In the genomic region with DNA sequence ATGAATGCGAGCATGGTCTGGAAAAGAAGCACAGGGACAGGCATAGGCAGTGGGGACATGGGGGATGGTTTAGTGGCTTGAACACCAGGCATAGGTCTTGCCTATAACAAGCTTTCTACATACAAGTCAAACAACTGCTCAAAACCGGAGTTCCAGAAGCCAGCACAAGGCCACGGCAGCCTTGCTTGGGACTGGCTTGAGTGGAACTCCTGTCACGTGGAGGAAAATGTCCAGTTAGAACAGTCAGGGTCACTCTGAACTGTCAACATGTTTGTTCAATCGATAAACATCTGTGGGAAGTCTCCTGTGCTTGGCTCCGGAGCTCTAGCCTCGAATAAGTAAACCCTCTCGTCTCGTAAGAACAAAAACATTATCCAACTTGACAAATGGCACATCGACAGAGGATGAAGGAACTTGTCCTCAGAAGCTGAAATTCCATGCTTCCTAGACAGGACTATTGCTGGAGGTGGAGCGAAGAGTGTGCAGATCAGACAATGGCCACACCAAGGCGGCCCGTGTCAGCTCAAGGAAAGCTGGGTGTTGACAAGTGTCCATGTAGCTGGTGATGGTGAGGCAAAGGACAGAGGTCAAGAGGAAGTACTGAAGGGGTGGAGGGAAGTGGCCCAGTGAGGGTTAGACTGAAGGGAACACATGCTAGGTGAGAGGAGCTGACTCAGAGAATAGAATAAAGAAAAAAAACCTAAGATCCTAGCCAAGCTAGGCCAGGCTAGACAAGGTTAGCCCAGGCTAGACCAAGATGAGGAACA, we compare ENCODE assay signal across 23 mouse cellular contexts. TPM values are rescaled to one million over a fixed set of nuclear protein-coding genes. Genes with fewer than 3 reads are reported as not detected.
DNase-seq lines count a peak whose midpoint lies in the region; ATAC-seq and TF ChIP-seq lines count a peak whose summit lies in the region.
"Had no signal": no experiment of that assay in that cellular context is flagged by ENCODE, and none has a peak within 500 bp of the region (broad histone marks: within the 10 kb centered on the region; RNA-seq: fewer than 3 reads in every experiment).

No protein-coding gene starts in this region.

- no peak overlapping the region for H3K4me2 ChIP-seq in lung, embryonic 14.5 days
- no peak overlapping the region for H3K4me2 ChIP-seq in intestine, embryonic 15.5 days (replicated peaks)
- H3K4me2 ChIP-seq in stomach, embryonic 16.5 days (ENCODE audit: low read depth, low read length), result no peak overlapping the region
- H3K4me2 ChIP-seq: embryonic facial prominence, embryonic 12.5 days; forebrain, embryonic 13.5 days; midbrain, embryonic 11.5 days had no signal

- DNase-seq in adrenal gland, adult 2 months, result peak; percentile 52
- no peak for DNase-seq in adrenal gland, postnatal 25 days
- peak; percentile 24 for DNase-seq in lung, embryonic 14.5 days
- DNase-seq in lung, postnatal 14 days, result no peak
- no peak for DNase-seq in thymus, adult 2 months
- DNase-seq: cerebellum, postnatal 10 days; gastrocnemius, postnatal 14 days; heart, adult 18-20 months; heart, postnatal 4 days; kidney, adult 2 months; kidney, postnatal 10 days; layer of hippocampus, postnatal 36 days; spleen, adult 18-20 months had no signal

- WGBS in lung, embryonic 14.5 days, result 41% methylated on average over 13 of the region's 13 CpGs
- 61% methylated on average over 13 of the region's 13 CpGs for WGBS in intestine, embryonic 15.5 days
- WGBS in stomach, embryonic 16.5 days, result 51% methylated on average over 13 of the region's 13 CpGs
- WGBS in thymus, adult 2 months, result 96% methylated on average over 13 of the region's 13 CpGs

- H3K27me3 ChIP-seq in lung, embryonic 14.5 days (ENCODE audit: insufficient read depth, low read length), result no peaks in the 10 kb centered on the region
- H3K27me3 ChIP-seq in intestine, embryonic 15.5 days (replicated peaks), result no peaks in the 10 kb centered on the region
- H3K27me3 ChIP-seq in stomach, embryonic 16.5 days (ENCODE audit: control insufficient read depth, insufficient read depth, low read length), result no peaks in the 10 kb centered on the region
- no peaks in the 10 kb centered on the region for H3K27me3 ChIP-seq in thymus, adult 2 months (ENCODE audit: control insufficient read depth, insufficient read depth, low read length)
- H3K27me3 ChIP-seq: embryonic facial prominence, embryonic 12.5 days; forebrain, embryonic 13.5 days; Patski had no signal

- no peak overlapping the region for H3K9ac ChIP-seq in lung, embryonic 14.5 days
- H3K9ac ChIP-seq in intestine, embryonic 15.5 days, result no peak overlapping the region
- H3K9ac ChIP-seq in stomach, embryonic 16.5 days (ENCODE audit: low read length), result no peak overlapping the region
- H3K9ac ChIP-seq: embryonic facial prominence, embryonic 12.5 days; forebrain, embryonic 13.5 days had no signal

- H3K4me1 ChIP-seq in lung, embryonic 14.5 days (ENCODE audit: insufficient read depth), result peaks cover 4% of the 10 kb centered on the region
- peaks cover 10% of the 10 kb centered on the region for H3K4me1 ChIP-seq in intestine, embryonic 15.5 days (replicated peaks)
- H3K4me1 ChIP-seq in stomach, embryonic 16.5 days (ENCODE audit: control insufficient read depth, insufficient read depth, low read length), result peaks cover 9% of the 10 kb centered on the region
- no peaks in the 10 kb centered on the region for H3K4me1 ChIP-seq in thymus, adult 2 months (replicated peaks; ENCODE audit: control insufficient read depth, insufficient read depth, low read length)

- ATAC-seq in lung, embryonic 14.5 days (ENCODE audit: insufficient read depth), result no peak
- ATAC-seq in intestine, embryonic 15.5 days, result peak; percentile 73
- ATAC-seq in stomach, embryonic 16.5 days (ENCODE audit: insufficient read depth, low FRiP score), result peak; percentile 17; the same call in 1 of the 2 replicates
- ATAC-seq: CD4-positive, CD25-positive, alpha-beta regulatory T cell, adult 4 months; forebrain, embryonic 13.5 days; hindbrain, embryonic 16.5 days; Patski had no signal

- H3K9me3 ChIP-seq in lung, embryonic 14.5 days (ENCODE audit: low read depth, low read length), result no peaks in the 10 kb centered on the region
- H3K9me3 ChIP-seq in intestine, embryonic 15.5 days, result no peaks in the 10 kb centered on the region
- no peaks in the 10 kb centered on the region for H3K9me3 ChIP-seq in stomach, embryonic 16.5 days (replicated peaks; ENCODE audit: control insufficient read depth, low read length)
- H3K9me3 ChIP-seq: embryonic facial prominence, embryonic 12.5 days; forebrain, embryonic 13.5 days had no signal

- no peak for TF ChIP-seq CTCF in lung, embryonic 14.5 days (IDR thresholded peaks at IDR 0.05; ENCODE audit: low read depth)
- no peak for TF ChIP-seq CTCF in thymus, adult 2 months (IDR thresholded peaks at IDR 0.05; ENCODE audit: borderline replicate concordance, control insufficient read depth, extremely low read depth, insufficient read depth, low read length, poor library complexity)

- H3K36me3 ChIP-seq in lung, embryonic 14.5 days (ENCODE audit: insufficient read depth), result no peaks in the 10 kb centered on the region
- H3K36me3 ChIP-seq in intestine, embryonic 15.5 days, result no peaks in the 10 kb centered on the region
- no peaks in the 10 kb centered on the region for H3K36me3 ChIP-seq in stomach, embryonic 16.5 days (ENCODE audit: control insufficient read depth, insufficient read depth, low read length)
- no peaks in the 10 kb centered on the region for H3K36me3 ChIP-seq in thymus, adult 2 months (ENCODE audit: control insufficient read depth, insufficient read depth, low read length)
- H3K36me3 ChIP-seq: embryonic facial prominence, embryonic 12.5 days had no signal

- H3K27ac ChIP-seq in lung, embryonic 14.5 days (ENCODE audit: low read depth), result no peak overlapping the region
- no peak overlapping the region for H3K27ac ChIP-seq in intestine, embryonic 15.5 days
- H3K27ac ChIP-seq in stomach, embryonic 16.5 days (ENCODE audit: low read length), result no peak overlapping the region
- no peak overlapping the region for H3K27ac ChIP-seq in thymus, adult 2 months (ENCODE audit: control insufficient read depth, insufficient read depth, low read length)
- H3K27ac ChIP-seq: embryonic facial prominence, embryonic 12.5 days; forebrain, embryonic 13.5 days; macrophage had no signal

- TF ChIP-seq POLR2A in thymus, adult 2 months (IDR thresholded peaks at IDR 0.05; ENCODE audit: control insufficient read depth, extremely low read depth, insufficient read depth, low read length, poor library complexity), result no peak

- H3K4me3 ChIP-seq in lung, embryonic 14.5 days (ENCODE audit: low read depth, low read length), result no peak overlapping the region
- H3K4me3 ChIP-seq in intestine, embryonic 15.5 days (replicated peaks), result no peak overlapping the region
- no peak overlapping the region for H3K4me3 ChIP-seq in stomach, embryonic 16.5 days (replicated peaks; ENCODE audit: low read length)
- H3K4me3 ChIP-seq in thymus, adult 2 months (ENCODE audit: control insufficient read depth, insufficient read depth, low read length), result no peak overlapping the region
- H3K4me3 ChIP-seq: embryonic facial prominence, embryonic 12.5 days; erythroblast, embryonic 14.5 days; forebrain, embryonic 13.5 days had no signal

RNA-seq across cellular contexts. Expression of a gene that starts 17.3 kb away (rescaled TPM):
- 10 to 100 TPM; 32.4 to 33.5 TPM for total RNA-seq in adrenal gland, adult 2 months (2021)
- polyA plus RNA-seq in adrenal gland, adult 2 months (2012; rRNA removed), result 60.5 and 75.3 TPM in 2 replicates
- total RNA-seq in adrenal gland, postnatal 25 days (2021), result 31.0 and 35.5 TPM in 2 replicates
- 7.9 and 9.8 TPM in 2 replicates for polyA plus RNA-seq in lung, embryonic 14.5 days (2014; fragmentation: Nextera tagmentation; extraction: Ambion mirVana)
- 16.0 and 21.6 TPM in 2 replicates for polyA plus RNA-seq in intestine, embryonic 15.5 days (2015; fragmentation: Nextera tagmentation; extraction: Ambion mirVana)
- polyA plus RNA-seq in stomach, embryonic 16.5 days (2015; fragmentation: Nextera tagmentation; extraction: Ambion mirVana), result 17.4 and 20.7 TPM in 2 replicates
- 35.2 and 39.9 TPM in 2 replicates for polyA plus RNA-seq in thymus, adult 2 months (2012; rRNA removed)

RNA-seq across cellular contexts. Expression of a gene that starts 46.5 kb away (rescaled TPM):
- 100 to 1,000 TPM; 290 to 315 TPM for total RNA-seq in adrenal gland, adult 2 months (2021)
- 141 and 188 TPM in 2 replicates for polyA plus RNA-seq in adrenal gland, adult 2 months (2012; rRNA removed)
- 196 and 358 TPM in 2 replicates for total RNA-seq in adrenal gland, postnatal 25 days (2021)
- polyA plus RNA-seq in lung, embryonic 14.5 days (2014; fragmentation: Nextera tagmentation; extraction: Ambion mirVana), result 4.5 and 5.2 TPM in 2 replicates
- 20.4 and 22.1 TPM in 2 replicates for polyA plus RNA-seq in intestine, embryonic 15.5 days (2015; fragmentation: Nextera tagmentation; extraction: Ambion mirVana)
- 25.7 and 38.3 TPM in 2 replicates for polyA plus RNA-seq in stomach, embryonic 16.5 days (2015; fragmentation: Nextera tagmentation; extraction: Ambion mirVana)
- 33.4 and 51.0 TPM in 2 replicates for polyA plus RNA-seq in thymus, adult 2 months (2012; rRNA removed)

Comparison
In these comparisons a context has a peak if more than half of its experiments do, and no peak if none do; other contexts are left out.
1. DNase-seq: peak in adrenal gland, adult 2 months (single experiment) and lung, embryonic 14.5 days (single experiment); none in adrenal gland, postnatal 25 days (single experiment), lung, postnatal 14 days (single experiment) and thymus, adult 2 months (single experiment).